Mouse (Mus musculus) lung, postnatal 0 days (tissue): ENCODE measurements around the gene Clec4a1.

Source experiments
- CTCF ChIP-seq: IDR thresholded peaks from 2 replicates; pipeline ENCODE4 v1.5.1; 2016; ENCODE audit warnings: antibody characterized with exemption, mild to moderate bottlenecking
- EP300 ChIP-seq: IDR thresholded peaks from 2 replicates; pipeline ENCODE4 v1.6.1; 2016; ENCODE audit warnings: antibody characterized with exemption, mild to moderate bottlenecking, control low read depth

DNA sequence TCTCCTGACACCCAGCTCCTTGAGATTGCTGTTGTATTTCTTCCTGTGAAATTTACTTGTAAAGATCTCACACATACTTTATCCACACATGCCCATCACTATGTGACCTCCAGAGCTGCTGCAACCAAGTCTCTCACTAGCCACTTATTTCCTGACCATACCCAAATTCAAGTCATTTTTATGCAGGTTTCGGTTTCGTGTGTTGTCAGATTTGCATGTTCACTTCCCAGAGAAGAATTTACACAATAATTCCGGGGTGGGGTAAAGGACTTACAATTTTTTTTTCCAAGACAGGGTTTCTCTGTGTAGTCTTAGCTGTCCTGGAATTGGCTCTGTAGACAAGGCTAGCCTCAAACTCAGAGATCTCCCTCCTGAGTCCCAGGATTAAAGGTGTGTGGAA is 13.2 kb downstream of the Clec4a1 start:
- TF ChIP-seq EP300 = no peak
- TF ChIP-seq CTCF = no peak
